Mouse (Mus musculus) cerebellum, adult 2 months (tissue): Measurements from ENCODE around the gene Ccdc40.

Source experiments
- CTCF ChIP-seq: fragments of 200-500 bp; IDR thresholded peaks from 2 replicates; pipeline ENCODE4 v1.5.1; 2011; ENCODE audit warnings: low read depth, mild to moderate bottlenecking, control low read depth, low read length, moderate library complexity, borderline replicate concordance; ENCODE audit not compliant: insufficient read depth
- POLR2A ChIP-seq: fragments of 200-500 bp; IDR thresholded peaks from 2 replicates; pipeline ENCODE4 v1.6.1; 2011; ENCODE audit warnings: low read length, control low read depth, borderline replicate concordance; ENCODE audit not compliant: insufficient read depth

- TF ChIP-seq CTCF (no peak), POLR2A (no peak)
Observed at GRCm38 (mm10) chr11:119217861-119218260, 10.5 kb upstream of the Ccdc40 start.
